Mouse (Mus musculus) heart, embryonic 16.5 days (tissue): ENCODE results near the gene H2al2a. TPM values are rescaled to one million over a fixed set of nuclear protein-coding genes. Genes with fewer than 3 reads are reported as not detected.

Source experiments
- ATAC-seq: fragments of 200-750 bp; cut with Nextera tagmentation; replicated peaks from 2 replicates; pipeline ENCODE4 v1.8.0; 2017; ENCODE audit warnings: moderate number of reproducible peaks; ENCODE audit not compliant: insufficient read depth, low FRiP score; ENCODE audit errors: extremely low read depth
- H3K27ac ChIP-seq: fragments of 300-500 bp; sonication (generic); 2 replicates; pipeline ENCODE4 v1.5.1; 2014; ENCODE audit warnings: mild to moderate bottlenecking, low read length, control low read depth, moderate library complexity
- H3K27me3 ChIP-seq: fragments of 300-500 bp; sonication (generic); 2 replicates; pipeline ENCODE4 v1.6.1; 2014; ENCODE audit warnings: low read length, mixed read lengths; ENCODE audit not compliant: control insufficient read depth, insufficient read depth
- H3K36me3 ChIP-seq: fragments of 300-500 bp; sonication (generic); 2 replicates; pipeline ENCODE4 v1.6.1; 2014; ENCODE audit not compliant: control insufficient read depth, insufficient read depth
- H3K4me1 ChIP-seq: fragments of 300-500 bp; sonication (generic); 2 replicates; pipeline ENCODE4 v1.6.1; 2014; ENCODE audit warnings: low read length, mixed read lengths; ENCODE audit not compliant: control insufficient read depth, insufficient read depth
- H3K4me2 ChIP-seq: fragments of 300-500 bp; sonication (generic); 2 replicates; pipeline ENCODE4 v1.6.1; 2014; ENCODE audit warnings: low read depth, mild to moderate bottlenecking, control low read depth, low read length
- H3K4me3 ChIP-seq: fragments of 300-500 bp; sonication (generic); 2 replicates; pipeline ENCODE4 v1.5.1; 2014; ENCODE audit warnings: mild to moderate bottlenecking, control low read depth, low read length
- H3K9ac ChIP-seq: fragments of 300-500 bp; sonication (generic); 2 replicates; pipeline ENCODE4 v1.6.1; 2014; ENCODE audit warnings: low read length, control low read depth
- H3K9me3 ChIP-seq: fragments of 300-500 bp; sonication (generic); replicated peaks from 2 replicates; pipeline ENCODE4 v1.6.1; 2016; ENCODE audit warnings: low read length; ENCODE audit not compliant: control insufficient read depth
- WGBS: fragments of 180-500 bp; shearing (Covaris S2); extraction: QIAGEN DNeasy Blood & Tissue Kit; methylation state at CpG from one replicate; pipeline ENCODE4 v1.1.7; 2014; 5-methylcytosine and 5-hydroxymethylcytosine counted together
- polyA plus RNA-seq: library from polyadenylated mRNA; unstranded; fragments of >200 nt; fragmentation: Nextera tagmentation; extraction: Ambion mirVana; gene quantifications from 2 replicates; pipeline ENCODE4 v1.2.1, GENCODE M21; 2015

Gene H2al2a
- polyA plus RNA-seq, 1 experiment from 2014 or later: not detected

DNA sequence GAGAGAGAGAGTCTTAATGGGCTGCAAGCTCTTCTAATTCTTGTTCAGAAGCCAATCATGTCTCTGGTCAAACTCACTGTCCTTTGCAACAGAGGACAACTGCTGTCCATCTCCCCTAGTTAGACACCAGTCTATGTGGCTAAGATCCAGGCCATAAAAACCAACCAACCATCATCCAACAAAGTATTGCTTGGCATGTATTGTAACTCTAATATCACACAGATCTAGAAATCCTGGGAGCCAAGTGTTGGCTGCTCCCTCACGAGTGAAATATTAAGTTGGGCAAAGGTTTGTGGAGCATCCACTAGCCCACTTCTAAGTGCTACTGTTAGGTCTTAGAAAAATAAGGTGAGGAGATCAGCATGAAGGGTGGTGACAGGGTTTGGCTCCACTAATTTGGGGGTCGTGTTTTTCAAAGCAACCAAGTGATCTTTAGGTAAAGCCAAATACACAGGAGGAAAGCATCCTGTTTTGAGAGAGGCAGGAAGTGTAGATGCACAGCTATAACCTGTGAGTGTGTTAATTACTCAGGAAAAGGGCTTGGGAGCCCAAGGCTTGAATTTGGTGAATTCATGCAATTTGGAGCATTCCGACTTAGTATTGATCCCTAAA, 41.5 kb upstream of the H2al2a start:
- Histone ChIP-seq H3K36me3 (no peaks in the 10 kb centered on the region), H3K4me2 (no peak overlapping the region), H3K27ac (no peak overlapping the region), H3K27me3 (no peaks in the 10 kb centered on the region), H3K9ac (no peak overlapping the region), H3K4me3 (no peak overlapping the region), H3K9me3 (no peaks in the 10 kb centered on the region), H3K4me1 (peaks cover 13% of the 10 kb centered on the region; the same call in 1 of the 2 replicates)
- no peak for ATAC-seq
- WGBS: 61% methylated on average over 3 of the region's 3 CpGs

DNA sequence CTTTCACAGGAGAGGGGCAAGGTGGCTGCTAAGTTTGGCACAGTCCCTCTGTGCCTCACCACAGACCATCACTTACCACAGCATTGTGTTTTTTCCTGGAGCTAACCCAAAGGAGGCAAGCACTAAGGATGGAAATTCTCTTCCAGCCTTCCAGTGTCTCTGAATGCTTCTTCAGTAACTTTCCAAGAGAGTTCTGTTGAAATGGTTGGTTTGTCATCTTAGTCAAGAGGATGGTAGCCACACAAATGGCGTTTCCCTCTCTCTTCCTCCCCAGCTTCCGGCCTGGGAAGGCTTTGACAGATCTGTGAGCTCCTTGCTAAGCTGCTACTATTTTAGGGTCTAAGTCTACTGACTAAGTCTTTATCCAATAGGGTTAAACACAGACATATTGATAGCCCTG, 40.7 kb upstream of the H2al2a start, which contains the start of gene A930004D18Rik:
Gene A930004D18Rik, minus strand, starts transcription at position 247 of the 400 bp plus-strand sequence.
- WGBS: 43% methylated on average over 2 of the region's 2 CpGs
- H3K9ac ChIP-seq: no peak within 1 kb of the TSS
- H3K9me3 ChIP-seq: no peaks in the 10 kb centered on the region
- no peak within 1 kb of the TSS for H3K4me2 ChIP-seq
- H3K27me3 ChIP-seq: no peaks in the 10 kb centered on the region
- no peaks in the 10 kb centered on the region for H3K36me3 ChIP-seq
- H3K4me3 ChIP-seq: no peak within 1 kb of the TSS
- ATAC-seq: no peak
- no peak within 1 kb of the TSS for H3K27ac ChIP-seq
- peaks cover 7% of the 10 kb centered on the region; the same call in 1 of the 2 replicates for H3K4me1 ChIP-seq

DNA sequence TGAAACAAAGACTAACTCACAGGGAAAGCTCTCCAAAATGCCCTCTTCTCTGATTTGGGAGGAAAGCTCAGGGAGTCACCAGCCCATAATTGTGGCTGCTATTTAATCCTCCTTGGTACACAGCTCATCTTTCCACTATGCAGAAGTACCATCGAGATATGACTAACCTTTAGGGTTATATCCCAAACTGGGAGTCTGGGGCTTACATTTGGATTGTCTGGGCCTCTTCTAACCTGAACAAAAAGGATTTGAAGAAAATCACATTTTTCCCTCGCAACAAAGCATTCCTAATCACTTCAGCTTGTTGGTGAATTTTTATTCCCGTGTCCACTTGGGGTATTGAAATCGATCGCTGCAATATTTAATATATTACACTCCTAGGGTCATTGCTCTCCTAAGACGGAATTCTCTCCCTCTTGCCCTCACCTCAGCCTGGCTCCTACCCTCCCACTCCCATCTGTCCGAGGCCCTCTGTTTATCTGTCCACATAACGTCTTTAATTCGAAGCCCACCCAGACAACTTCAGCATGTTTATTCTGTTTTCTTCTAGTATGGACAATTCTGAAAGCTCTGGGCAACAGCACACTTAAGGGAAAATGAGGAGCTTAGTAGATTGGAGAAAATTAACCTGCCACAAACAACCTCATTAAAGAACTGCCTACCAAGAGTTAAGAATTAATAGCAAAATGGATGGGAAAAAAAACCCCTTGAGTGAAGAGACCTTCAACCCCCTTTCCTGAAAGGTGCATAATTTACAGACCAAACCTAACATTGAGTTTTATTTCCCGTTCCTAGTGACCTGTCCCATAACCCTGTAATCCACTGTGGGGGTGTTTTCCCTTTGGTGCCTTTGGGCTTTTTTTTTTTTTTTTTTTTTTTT, 37.9 kb upstream of the H2al2a start:
- H3K4me3 ChIP-seq: no peak overlapping the region
- no peak overlapping the region for H3K4me2 ChIP-seq
- H3K9ac ChIP-seq: no peak overlapping the region
- peaks cover 16% of the 10 kb centered on the region for H3K4me1 ChIP-seq
- 89% methylated on average over 10 of the region's 10 CpGs for WGBS
- H3K9me3 ChIP-seq: no peaks in the 10 kb centered on the region
- ATAC-seq: no peak
- H3K27ac ChIP-seq: no peak overlapping the region
- no peaks in the 10 kb centered on the region for H3K27me3 ChIP-seq
- no peaks in the 10 kb centered on the region for H3K36me3 ChIP-seq

DNA sequence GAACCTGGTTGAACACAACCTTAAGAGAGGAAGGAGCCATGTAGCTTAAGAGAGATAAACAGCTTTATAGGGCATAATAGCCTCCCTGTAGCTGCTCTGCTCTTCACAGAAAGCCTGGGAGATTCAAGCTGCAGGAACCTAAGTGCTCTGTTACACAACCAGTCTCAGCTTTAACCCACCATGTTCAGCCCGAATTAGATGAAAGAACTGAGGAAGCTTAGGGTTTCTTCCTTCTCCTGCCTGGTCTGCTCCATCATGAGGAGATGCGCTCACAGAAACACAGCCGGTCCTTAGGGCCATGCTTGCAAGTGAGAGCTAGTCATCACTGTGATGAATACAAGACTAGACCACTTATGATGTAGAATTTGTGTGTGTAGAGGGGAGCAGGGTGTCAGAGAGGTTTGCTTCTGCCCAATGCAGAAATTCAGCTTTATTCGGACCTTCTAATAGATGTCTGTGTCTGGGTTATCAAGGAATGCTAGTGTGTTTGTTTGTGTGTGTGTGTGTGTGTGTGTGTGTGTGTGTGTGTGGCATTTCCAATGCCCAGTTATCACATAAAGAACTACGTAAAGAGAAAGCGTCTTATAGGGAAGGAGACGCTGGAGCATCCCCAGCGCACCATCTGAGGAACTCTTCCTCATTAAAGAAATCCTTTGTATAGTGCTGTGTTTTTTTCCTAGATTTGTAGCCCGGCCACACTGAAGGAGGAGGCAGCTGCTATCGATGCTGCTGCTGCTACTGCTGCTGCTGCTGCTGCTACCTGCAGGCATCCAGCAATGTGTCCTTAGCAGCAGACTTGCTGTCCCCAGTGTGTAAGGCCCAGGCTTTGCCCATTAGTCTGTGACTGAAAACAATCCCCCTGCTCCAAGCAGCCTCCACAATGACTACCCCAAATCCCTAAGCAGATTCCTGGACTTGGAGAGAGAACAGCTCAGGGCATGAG, 36.7 kb upstream of the H2al2a start:
- H3K9ac ChIP-seq: no peak overlapping the region

GRCm38 (mm10) chr2:18032538-18032895, 35.8 kb upstream of the H2al2a start:
- Histone ChIP-seq H3K36me3 (no peaks in the 10 kb centered on the region), H3K27ac (no peak overlapping the region), H3K4me2 (peak overlapping the region; percentile 98), H3K4me1 (peaks cover 13% of the 10 kb centered on the region), H3K9me3 (no peaks in the 10 kb centered on the region), H3K9ac (no peak overlapping the region), H3K27me3 (no peaks in the 10 kb centered on the region), H3K4me3 (no peak overlapping the region)
- WGBS: 74% methylated on average over 5 of the region's 5 CpGs
- no peak for ATAC-seq

More for the DNA sequence above, 36.7 kb upstream of the H2al2a start:
- H3K27me3 ChIP-seq: no peaks in the 10 kb centered on the region
- no peak for ATAC-seq
- H3K4me2 ChIP-seq: no peak overlapping the region
- H3K36me3 ChIP-seq: no peaks in the 10 kb centered on the region
- H3K4me3 ChIP-seq: no peak overlapping the region
- H3K9me3 ChIP-seq: no peaks in the 10 kb centered on the region
- WGBS: 60% methylated on average over 10 of the region's 10 CpGs
- H3K27ac ChIP-seq: no peak overlapping the region
- peaks cover 16% of the 10 kb centered on the region for H3K4me1 ChIP-seq

DNA sequence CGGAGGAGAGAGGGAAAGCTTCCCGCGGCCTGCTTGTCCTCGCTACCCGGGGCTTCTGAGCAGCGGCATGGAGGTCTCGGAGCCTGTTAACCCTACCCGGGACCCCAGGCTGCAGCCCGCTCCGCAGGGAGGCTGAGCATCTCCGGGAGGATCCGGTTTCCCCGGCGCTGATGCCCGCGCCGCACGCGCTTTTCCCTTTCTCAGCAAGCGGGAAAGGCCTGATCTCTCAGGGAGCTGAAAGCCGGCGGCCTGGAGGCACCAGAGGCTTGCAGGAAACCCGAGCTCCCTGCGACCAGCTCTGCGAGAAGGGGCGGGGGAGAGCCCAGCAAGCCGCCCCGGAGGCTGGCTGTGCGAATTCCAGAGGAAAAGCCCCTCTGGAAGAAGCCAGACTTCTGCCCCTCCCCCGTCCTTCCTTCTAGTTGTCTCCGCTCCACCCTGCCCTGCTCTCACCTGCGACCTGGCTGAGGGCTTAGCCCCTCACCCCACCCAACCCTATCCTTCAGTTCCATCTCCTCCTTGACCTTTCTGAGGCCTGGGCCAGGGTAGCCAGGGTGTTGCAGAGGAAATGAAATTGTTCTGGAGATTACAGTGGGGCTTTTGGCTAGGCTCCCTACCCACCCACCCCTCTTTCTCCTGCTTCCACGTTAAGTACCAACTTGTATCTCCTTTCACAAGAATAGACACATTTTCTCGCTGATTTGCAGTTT, 35.2 kb upstream of the H2al2a start:
- Histone ChIP-seq H3K27ac (no peak overlapping the region), H3K9me3 (no peaks in the 10 kb centered on the region), H3K36me3 (no peaks in the 10 kb centered on the region), H3K9ac (peak overlapping the region; percentile 89), H3K27me3 (no peaks in the 10 kb centered on the region), H3K4me1 (peaks cover 14% of the 10 kb centered on the region), H3K4me3 (peak overlapping the region; percentile 59), H3K4me2 (peak overlapping the region; percentile 98)
- ATAC-seq: no peak
- 5% methylated on average over 34 of the region's 34 CpGs for WGBS

DNA sequence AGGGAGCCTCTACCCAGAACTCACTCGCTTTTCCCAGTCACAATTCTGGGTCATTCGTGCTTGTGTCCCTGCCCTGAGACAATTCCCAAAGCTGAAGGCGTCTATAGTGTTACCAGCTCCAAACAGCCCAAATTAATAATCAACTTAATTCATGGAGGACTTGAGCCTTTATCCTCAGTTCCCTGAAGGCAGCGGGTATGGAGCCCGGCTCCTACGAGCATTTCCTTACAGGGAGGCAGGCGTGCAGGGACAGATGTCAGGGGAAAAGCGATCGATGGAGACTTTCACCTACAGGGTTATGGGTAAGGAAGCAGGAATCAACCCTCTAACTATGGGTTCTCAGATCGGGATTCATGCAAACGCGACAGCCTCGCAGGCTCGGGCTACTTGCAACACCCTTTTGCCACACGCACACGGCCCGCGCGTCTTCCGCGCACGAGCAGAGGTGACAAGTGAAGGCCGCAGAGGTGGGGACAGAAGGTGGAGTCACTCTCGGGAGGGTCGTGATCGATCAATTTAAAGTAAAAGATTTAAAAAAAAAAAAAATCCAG, 34.6 kb upstream of the H2al2a start:
- Histone ChIP-seq H3K36me3 (no peaks in the 10 kb centered on the region), H3K9me3 (no peaks in the 10 kb centered on the region), H3K27ac (no peak overlapping the region), H3K4me2 (peak overlapping the region; percentile 98), H3K27me3 (no peaks in the 10 kb centered on the region), H3K4me3 (peak overlapping the region; percentile 59), H3K9ac (peak overlapping the region; percentile 89), H3K4me1 (peaks cover 14% of the 10 kb centered on the region)
- no peak for ATAC-seq
- 8% methylated on average over 26 of the region's 26 CpGs for WGBS

GRCm38 (mm10) chr2:18030581-18030980, 33.8 kb upstream of the H2al2a start:
- Histone ChIP-seq H3K9ac (no peak overlapping the region), H3K36me3 (no peaks in the 10 kb centered on the region), H3K9me3 (no peaks in the 10 kb centered on the region), H3K27ac (no peak overlapping the region), H3K4me3 (no peak overlapping the region), H3K4me1 (peaks cover 15% of the 10 kb centered on the region), H3K4me2 (peak overlapping the region; percentile 98), H3K27me3 (no peaks in the 10 kb centered on the region)
- WGBS: 70% methylated on average over 8 of the region's 8 CpGs
- ATAC-seq: no peak
